In the genomic region with DNA sequence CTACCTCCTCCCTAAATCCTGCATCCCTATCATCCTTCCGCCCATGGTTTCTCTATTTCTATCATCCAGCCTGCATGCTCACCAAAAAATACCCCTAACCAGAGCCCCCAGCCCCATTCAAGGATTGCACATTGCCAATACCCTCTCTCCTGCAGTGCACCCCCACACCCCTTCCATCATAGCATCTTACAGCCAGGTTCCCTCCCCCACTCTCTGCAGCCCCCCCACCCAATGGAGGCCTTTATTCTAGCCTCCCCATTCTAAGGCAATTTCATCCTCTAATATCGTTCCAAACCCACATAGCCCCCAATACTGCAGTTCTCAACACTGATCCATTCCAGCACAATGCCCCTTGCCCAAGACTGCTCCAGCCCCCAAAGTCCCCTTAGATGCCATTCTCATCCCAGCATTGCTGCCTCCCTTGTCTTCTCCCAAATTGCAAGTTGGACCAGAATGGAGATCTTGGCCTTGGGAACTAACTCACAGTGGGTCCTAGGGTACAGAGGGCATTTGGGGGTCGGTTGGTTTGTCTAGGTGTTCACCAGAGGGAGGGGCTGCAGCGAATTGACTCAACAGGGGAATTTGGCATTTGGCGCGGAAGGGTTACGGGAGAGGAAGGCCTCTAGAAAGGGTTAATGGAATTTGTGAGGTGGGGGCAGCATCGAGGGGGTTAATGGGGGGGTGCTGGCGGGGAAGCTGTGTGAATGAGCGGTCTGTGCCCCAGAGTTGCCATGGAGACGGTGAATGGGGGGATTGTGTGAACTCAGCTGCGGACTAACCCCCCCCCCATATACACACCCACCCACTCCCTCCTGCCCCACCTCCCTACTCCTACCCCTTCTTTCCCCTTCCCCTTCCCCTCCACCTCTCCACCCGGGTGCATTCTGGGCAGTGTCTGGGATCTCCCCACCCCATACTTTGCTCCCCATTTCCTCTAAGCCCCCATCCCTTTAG, we compare ENCODE assay signal across 9 mouse cellular contexts. TPM values are rescaled to one million over a fixed set of nuclear protein-coding genes. Genes with fewer than 3 reads are reported as not detected.
DNase-seq lines count a peak whose midpoint lies in the region; ATAC-seq lines count a peak whose summit lies in the region.
"Had no signal": no experiment of that assay in that cellular context is flagged by ENCODE, and none has a peak within 500 bp of the region (broad histone marks: within the 10 kb centered on the region; RNA-seq: fewer than 3 reads in every experiment).

No protein-coding gene starts in this region.

- no peaks in the 10 kb centered on the region for H3K9me3 ChIP-seq in liver, embryonic 11.5 days (ENCODE audit: control insufficient read depth, low read length)
- H3K9me3 ChIP-seq in embryonic facial prominence, embryonic 15.5 days (replicated peaks): no peaks in the 10 kb centered on the region
- H3K9me3 ChIP-seq in limb, embryonic 10.5 days (replicated peaks): no peaks in the 10 kb centered on the region

- no peak for ATAC-seq in liver, embryonic 11.5 days (replicated peaks; ENCODE audit: low FRiP score)
- ATAC-seq in embryonic facial prominence, embryonic 15.5 days (ENCODE audit: insufficient number of reproducible peaks, low FRiP score, low TSS enrichment, low read depth): peak; percentile 82

- no peaks in the 10 kb centered on the region for H3K4me1 ChIP-seq in liver, embryonic 11.5 days (replicated peaks; ENCODE audit: control insufficient read depth, insufficient read depth, low read length)
- H3K4me1 ChIP-seq in embryonic facial prominence, embryonic 15.5 days: 0 out of 2 replicates have a peak, but pooled peaks cover 5% of the 10 kb centered on the region
- H3K4me1 ChIP-seq in limb, embryonic 10.5 days: peaks cover 30% of the 10 kb centered on the region

- peaks cover 27% of the 10 kb centered on the region for H3K27me3 ChIP-seq in liver, embryonic 11.5 days (replicated peaks; ENCODE audit: control insufficient read depth, insufficient read depth, low read length)
- no peaks in the 10 kb centered on the region; the same call in 1 of the 2 replicates for H3K27me3 ChIP-seq in embryonic facial prominence, embryonic 15.5 days
- peaks cover 99% of the 10 kb centered on the region for H3K27me3 ChIP-seq in limb, embryonic 10.5 days (ENCODE audit: low read depth, poor library complexity, severe bottlenecking)

- 0 out of 2 replicates have a peak, but pooled peaks cover 3% of the 10 kb centered on the region for H3K36me3 ChIP-seq in liver, embryonic 11.5 days (ENCODE audit: control insufficient read depth, insufficient read depth, low read length)
- 0 out of 2 replicates have a peak, but pooled peaks cover 3% of the 10 kb centered on the region for H3K36me3 ChIP-seq in embryonic facial prominence, embryonic 15.5 days
- peaks cover 33% of the 10 kb centered on the region for H3K36me3 ChIP-seq in limb, embryonic 10.5 days

- peak overlapping the region; percentile 46 for H3K4me2 ChIP-seq in liver, embryonic 11.5 days
- H3K4me2 ChIP-seq in embryonic facial prominence, embryonic 15.5 days (replicated peaks): peak overlapping the region; percentile 50

- H3K9ac ChIP-seq in liver, embryonic 11.5 days (ENCODE audit: low read depth, low read length): no peak overlapping the region
- H3K9ac ChIP-seq in embryonic facial prominence, embryonic 15.5 days: peak overlapping the region; percentile 28; the same call in 1 of the 2 replicates

- no peak overlapping the region for H3K27ac ChIP-seq in liver, embryonic 11.5 days (ENCODE audit: low read depth, low read length)
- peak overlapping the region; percentile 28 for H3K27ac ChIP-seq in embryonic facial prominence, embryonic 15.5 days (replicated peaks)
- peak overlapping the region; percentile 77 for H3K27ac ChIP-seq in limb, embryonic 10.5 days

- WGBS in liver, embryonic 11.5 days: 29% methylated on average over 13 of the region's 13 CpGs
- WGBS in embryonic facial prominence, embryonic 15.5 days: 17% methylated on average over 13 of the region's 13 CpGs
- WGBS in limb, embryonic 10.5 days: 20% methylated on average over 11 of the region's 13 CpGs

- peak overlapping the region; percentile 12 for H3K4me3 ChIP-seq in liver, embryonic 11.5 days (ENCODE audit: low read depth, low read length)
- H3K4me3 ChIP-seq in embryonic facial prominence, embryonic 15.5 days (replicated peaks): peak overlapping the region; percentile 45
- peak overlapping the region; percentile 46 for H3K4me3 ChIP-seq in limb, embryonic 10.5 days

- DNase-seq in liver, embryonic 11.5 days (ENCODE audit: low spot score): no peak
- DNase-seq in liver: no peak
- DNase-seq in limb, embryonic 10.5 days (ENCODE audit: low spot score): peak; percentile 35
- DNase-seq in retina, postnatal 1 day: peak; percentile 66
- no peak for DNase-seq in gastrocnemius, adult 18-20 months (ENCODE audit: low spot score)
- no peak for DNase-seq in cerebellum, postnatal 36 days

RNA-seq across cellular contexts. Expression of gene Nlgn3, which starts 0.8 kb away (rescaled TPM):
- polyA plus RNA-seq in liver, embryonic 11.5 days (2014; fragmentation: Nextera tagmentation; extraction: Ambion mirVana): 0.51 and 0.59 TPM in 2 replicates
- polyA plus RNA-seq in embryonic facial prominence, embryonic 15.5 days (2015; fragmentation: Nextera tagmentation; extraction: Ambion mirVana): 11.6 and 12.8 TPM in 2 replicates
- 1.6 and 7.8 TPM in 2 replicates for polyA plus RNA-seq in limb, embryonic 10.5 days (2016; fragmentation: Nextera tagmentation; extraction: Ambion mirVana)
- total RNA-seq in gastrocnemius, adult 18-20 months (2021): under 1 TPM; 0.07 to 0.14 TPM

RNA-seq across cellular contexts. Expression of gene Med12, which starts 25.9 kb away (rescaled TPM):
- 36.5 and 41.1 TPM in 2 replicates for polyA plus RNA-seq in liver, embryonic 11.5 days (2014; fragmentation: Nextera tagmentation; extraction: Ambion mirVana)
- 33.3 and 39.3 TPM in 2 replicates for polyA plus RNA-seq in embryonic facial prominence, embryonic 15.5 days (2015; fragmentation: Nextera tagmentation; extraction: Ambion mirVana)
- polyA plus RNA-seq in limb, embryonic 10.5 days (2016; fragmentation: Nextera tagmentation; extraction: Ambion mirVana): 35.9 and 42.9 TPM in 2 replicates
- total RNA-seq in gastrocnemius, adult 18-20 months (2021): 10 to 100 TPM; 15.8 to 16.1 TPM

RNA-seq across cellular contexts. Expression of gene Gm20489, which starts 30.9 kb away (rescaled TPM):
- not detected in 2 replicates for polyA plus RNA-seq in liver, embryonic 11.5 days (2014; fragmentation: Nextera tagmentation; extraction: Ambion mirVana)
- polyA plus RNA-seq in embryonic facial prominence, embryonic 15.5 days (2015; fragmentation: Nextera tagmentation; extraction: Ambion mirVana): not detected in 2 replicates
- not detected in 2 replicates for polyA plus RNA-seq in limb, embryonic 10.5 days (2016; fragmentation: Nextera tagmentation; extraction: Ambion mirVana)
- not detected for total RNA-seq in gastrocnemius, adult 18-20 months (2021)
- total RNA-seq: adrenal gland, postnatal 25 days; left cerebral cortex, postnatal 36 days had no signal

RNA-seq across cellular contexts. Expression of gene Il2rg, which starts 31.7 kb away (rescaled TPM):
- polyA plus RNA-seq in liver, embryonic 11.5 days (2014; fragmentation: Nextera tagmentation; extraction: Ambion mirVana): 16.9 and 19.8 TPM in 2 replicates
- polyA plus RNA-seq in embryonic facial prominence, embryonic 15.5 days (2015; fragmentation: Nextera tagmentation; extraction: Ambion mirVana): 14.2 and 15.3 TPM in 2 replicates
- 4.8 and 4.9 TPM in 2 replicates for polyA plus RNA-seq in limb, embryonic 10.5 days (2016; fragmentation: Nextera tagmentation; extraction: Ambion mirVana)
- 1 to 10 TPM; 1.1 to 1.6 TPM for total RNA-seq in gastrocnemius, adult 18-20 months (2021)

RNA-seq across cellular contexts. Expression of gene Gm614, which starts 36.0 kb away (rescaled TPM):
- not detected in 2 replicates for polyA plus RNA-seq in liver, embryonic 11.5 days (2014; fragmentation: Nextera tagmentation; extraction: Ambion mirVana)
- not detected in 2 replicates for polyA plus RNA-seq in embryonic facial prominence, embryonic 15.5 days (2015; fragmentation: Nextera tagmentation; extraction: Ambion mirVana)
- not detected in 2 replicates for polyA plus RNA-seq in limb, embryonic 10.5 days (2016; fragmentation: Nextera tagmentation; extraction: Ambion mirVana)
- total RNA-seq in gastrocnemius, adult 18-20 months (2021): not detected
- total RNA-seq: adrenal gland, postnatal 25 days; left cerebral cortex, postnatal 36 days had no signal

Comparison
In these comparisons a context has a peak if more than half of its experiments do, and no peak if none do; other contexts are left out.
1. DNase-seq: peak in limb, embryonic 10.5 days (single experiment) and retina, postnatal 1 day (single experiment); none in liver, embryonic 11.5 days (single experiment), liver (single experiment), gastrocnemius, adult 18-20 months (single experiment) and cerebellum, postnatal 36 days (0 of 2).
2. Peak in every context shown above with its lines, with median percentiles within 50 percentile points of each other: H3K4me3 ChIP-seq.